Mouse (Mus musculus): ENCODE data around the gene Spen.

DNA sequence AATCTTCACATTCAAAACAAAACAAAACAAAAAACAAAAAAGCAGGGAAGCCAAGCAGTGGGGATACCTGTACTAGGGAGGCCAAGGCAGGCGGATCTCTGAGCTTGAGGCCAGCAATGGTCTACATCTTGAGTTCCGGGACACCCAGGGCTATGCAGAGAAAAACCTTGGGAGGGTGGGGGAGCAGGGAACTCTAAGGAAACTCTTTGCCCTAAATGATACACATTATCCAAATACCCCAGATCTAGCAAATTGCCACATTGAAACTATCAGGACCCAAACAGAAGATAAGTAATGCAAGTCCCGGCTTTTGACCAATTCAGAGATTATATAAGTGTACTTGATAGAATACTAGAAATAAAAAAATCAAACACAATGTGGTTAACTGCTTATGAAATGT, 5.2 kb upstream of the Spen start:
- TF ChIP-seq CTCF (IDR thresholded peaks at IDR 0.05) = no peak
- TF ChIP-seq POLR2A (IDR thresholded peaks at IDR 0.05; ENCODE audit: insufficient read depth, low read depth, low read length) = no peak
- TF ChIP-seq EP300 (IDR thresholded peaks at IDR 0.05; ENCODE audit: insufficient read depth, low read depth, low read length) = no peak

All from heart, adult 2 months (tissue).